Mouse (Mus musculus): ENCODE results near the gene Zfp62. TPM values are rescaled to one million over a fixed set of nuclear protein-coding genes. Genes with fewer than 3 reads are reported as not detected.

Zfp62 gene
- 19.2 and 23.7 TPM in 2 replicates for polyA plus RNA-seq (2021; fragmentation: Nextera tagmentation)
- long read RNA-seq, experiment 1, full-length matches to known transcripts: 60 of 87 reads
- long read RNA-seq, experiment 1, partial matches to known transcripts: 4 of 87 reads
- long read RNA-seq, experiment 1, other reads (novel, unspliced or antisense): 23 of 87 reads
- long read RNA-seq, experiment 2, full-length matches to known transcripts: 5 of 15 reads
- long read RNA-seq, experiment 2, partial matches to known transcripts: 2 of 15 reads
- long read RNA-seq, experiment 2, other reads (novel, unspliced or antisense): 8 of 15 reads

DNA sequence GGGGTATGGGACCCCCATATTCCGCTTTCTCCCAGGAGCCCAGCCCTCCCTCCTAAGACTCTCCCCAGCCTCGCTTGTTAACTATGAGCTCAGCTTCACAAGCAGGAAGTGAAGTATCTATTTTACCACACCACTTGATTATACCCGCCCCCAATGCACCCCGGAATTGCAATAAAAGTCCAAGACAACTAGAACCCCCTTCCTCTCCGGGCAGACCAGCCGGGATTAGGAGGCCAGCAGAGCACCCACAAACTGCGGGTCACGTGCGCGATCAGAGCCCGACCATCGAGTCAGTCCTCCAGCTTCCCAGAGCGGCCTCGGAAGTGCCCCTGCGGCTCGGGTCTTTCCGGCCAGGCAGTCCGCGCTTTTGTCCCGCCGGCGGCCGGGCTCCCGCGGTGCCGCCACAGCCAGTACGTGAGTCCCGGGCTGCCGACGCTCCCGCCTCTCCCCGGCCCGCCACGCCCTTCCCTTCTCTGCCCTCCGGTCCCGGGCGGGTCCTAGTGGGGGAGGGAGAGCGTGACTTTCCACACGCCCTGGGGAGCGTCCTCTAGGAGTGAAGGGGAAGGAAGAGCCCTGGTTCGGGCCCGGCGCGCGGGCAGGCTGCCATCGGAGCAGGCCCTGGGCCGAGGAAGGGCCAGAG, at the start of gene Zfp62:
Zfp62 (plus strand) TSS at position 164 of the 640 bp plus-strand sequence.

DNA sequence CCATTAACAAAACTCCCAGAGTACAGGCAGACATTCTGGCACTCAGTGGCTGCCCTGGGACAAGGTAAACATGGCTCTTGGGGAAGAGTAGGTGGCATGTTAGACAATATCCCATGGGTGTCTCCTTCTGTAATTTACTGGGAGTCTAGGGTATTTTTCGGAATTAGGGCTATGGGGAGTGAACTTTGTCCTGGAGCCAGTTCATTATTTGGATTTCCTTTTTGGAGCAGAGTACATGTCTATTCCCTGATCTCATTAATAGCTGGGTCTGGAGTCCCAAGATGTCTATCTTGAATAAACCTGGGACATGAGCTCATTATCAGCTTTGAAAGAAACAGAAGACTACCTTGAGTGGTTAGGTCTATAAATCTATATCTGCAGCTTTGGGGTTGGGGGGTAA, 49.0 kb upstream of the Zfp62 start, which contains the start of gene Olfr1394:
Olfr1394 (plus strand) TSS at position 301 of the 400 bp plus-strand sequence.

GRCm38 (mm10) chr11:49186955-49187488, 16.1 kb upstream of the Zfp62 start, which contains the start of gene Btnl9:
Gene Btnl9, minus strand, starts transcription at chr11:49187159.

GRCm38 (mm10) chr11:49243727-49244594, 40.9 kb downstream of the Zfp62 start, which contains the start of gene Mgat1:
Gene Mgat1, plus strand, starts transcription at chr11:49244191.

Other genes with a start within 250 kb of the Zfp62 start
- gene Olfr56, start 224.4 kb upstream of the Zfp62 start, polyA plus RNA-seq (2021; fragmentation: Nextera tagmentation): not detected in 2 replicates
- gene 9930111J21Rik1, start 223.9 kb upstream of the Zfp62 start, polyA plus RNA-seq (2021; fragmentation: Nextera tagmentation): 0.30 and 0.55 TPM in 2 replicates
- not detected in 2 replicates for gene Gm12185, start 211.1 kb upstream of the Zfp62 start, polyA plus RNA-seq (2021; fragmentation: Nextera tagmentation)
- 0.80 and 1.1 TPM in 2 replicates for gene Tgtp1, start 209.1 kb upstream of the Zfp62 start, polyA plus RNA-seq (2021; fragmentation: Nextera tagmentation)
- gene 9930111J21Rik2, start 152.1 kb upstream of the Zfp62 start, polyA plus RNA-seq (2021; fragmentation: Nextera tagmentation): 0.54 and 0.55 TPM in 2 replicates
- gene Tgtp2, start 139.1 kb upstream of the Zfp62 start, polyA plus RNA-seq (2021; fragmentation: Nextera tagmentation): 1.1 and 1.7 TPM in 2 replicates
- 2.0 and 2.3 TPM in 2 replicates for gene Ifi47, start 126.7 kb upstream of the Zfp62 start, polyA plus RNA-seq (2021; fragmentation: Nextera tagmentation)
- gene Olfr1396, start 88.4 kb upstream of the Zfp62 start, polyA plus RNA-seq (2021; fragmentation: Nextera tagmentation): not detected in 2 replicates
- gene Olfr1395, start 61.0 kb upstream of the Zfp62 start, polyA plus RNA-seq (2021; fragmentation: Nextera tagmentation): not detected in 2 replicates
- gene Olfr1394, start 48.9 kb upstream of the Zfp62 start, polyA plus RNA-seq (2021; fragmentation: Nextera tagmentation): not detected in 2 replicates
- 0.06 TPM in 1 of 2 replicates, not detected in the other for gene Btnl9, start 16.1 kb upstream of the Zfp62 start, polyA plus RNA-seq (2021; fragmentation: Nextera tagmentation)
- 12.8 and 18.8 TPM in 2 replicates for gene Mgat1, start 40.9 kb downstream of the Zfp62 start, polyA plus RNA-seq (2021; fragmentation: Nextera tagmentation)
- 0.11 and 0.13 TPM in 2 replicates for gene Olfr1393, start 75.0 kb downstream of the Zfp62 start, polyA plus RNA-seq (2021; fragmentation: Nextera tagmentation)
- gene Olfr1392, start 82.0 kb downstream of the Zfp62 start, polyA plus RNA-seq (2021; fragmentation: Nextera tagmentation): not detected in 2 replicates
- not detected in 2 replicates for gene Olfr10, start 101.4 kb downstream of the Zfp62 start, polyA plus RNA-seq (2021; fragmentation: Nextera tagmentation)
- gene Olfr1391, start 119.5 kb downstream of the Zfp62 start, polyA plus RNA-seq (2021; fragmentation: Nextera tagmentation): not detected in 2 replicates
- gene Olfr1390, start 131.9 kb downstream of the Zfp62 start, polyA plus RNA-seq (2021; fragmentation: Nextera tagmentation): not detected in 2 replicates
- gene Olfr1389, start 219.8 kb downstream of the Zfp62 start, polyA plus RNA-seq (2021; fragmentation: Nextera tagmentation): not detected in 2 replicates
- gene Olfr1388, start 233.3 kb downstream of the Zfp62 start, polyA plus RNA-seq (2021; fragmentation: Nextera tagmentation): not detected in 2 replicates